Mouse (Mus musculus): ENCODE measurements around the gene Tesk1.

GRCm38 (mm10) chr4:43426487-43426886 lies 15.3 kb upstream of the Tesk1 start:
- TF ChIP-seq CTCF (IDR thresholded peaks at IDR 0.05; ENCODE audit: borderline replicate concordance, extremely low read depth, insufficient read depth, insufficient read length) (no peak), POLR2A (IDR thresholded peaks at IDR 0.05; ENCODE audit: borderline replicate concordance, extremely low read depth, insufficient read depth, insufficient read length, poor library complexity, severe bottlenecking) (no peak)

Data from brain, embryonic 14.5 days (tissue).